Mouse (Mus musculus): ENCODE measurements around the gene H2-Ab1.

Gene H2-Ab1

DNA sequence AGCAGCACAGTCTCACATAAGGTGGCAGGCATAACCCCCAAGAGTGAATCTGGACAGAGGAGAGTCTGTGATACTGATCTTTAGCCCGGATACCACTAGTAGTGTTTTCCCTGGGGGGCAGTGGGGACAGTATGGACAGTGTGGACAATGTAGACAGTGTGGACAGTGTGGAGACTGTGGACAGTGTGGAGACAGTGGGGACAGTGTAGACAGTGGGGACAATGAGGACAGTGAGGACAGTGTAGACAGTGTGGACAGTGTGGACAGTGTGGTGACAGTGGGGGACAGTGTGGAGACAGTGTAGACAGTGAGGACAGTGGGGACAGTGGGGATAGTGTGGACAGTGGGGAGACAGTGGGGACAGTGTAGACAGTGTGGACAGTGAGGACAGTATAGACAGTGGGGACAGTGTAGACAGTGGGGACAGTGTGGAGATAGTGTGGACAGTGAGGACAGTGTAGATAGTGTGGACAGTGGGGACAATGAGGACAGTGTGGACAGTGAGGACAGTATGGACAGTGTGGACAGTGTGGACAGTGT, 23.1 kb downstream of the H2-Ab1 start:
- DNase-seq (ENCODE audit: extremely low read depth, low read depth, low spot score) = no peak

DNA sequence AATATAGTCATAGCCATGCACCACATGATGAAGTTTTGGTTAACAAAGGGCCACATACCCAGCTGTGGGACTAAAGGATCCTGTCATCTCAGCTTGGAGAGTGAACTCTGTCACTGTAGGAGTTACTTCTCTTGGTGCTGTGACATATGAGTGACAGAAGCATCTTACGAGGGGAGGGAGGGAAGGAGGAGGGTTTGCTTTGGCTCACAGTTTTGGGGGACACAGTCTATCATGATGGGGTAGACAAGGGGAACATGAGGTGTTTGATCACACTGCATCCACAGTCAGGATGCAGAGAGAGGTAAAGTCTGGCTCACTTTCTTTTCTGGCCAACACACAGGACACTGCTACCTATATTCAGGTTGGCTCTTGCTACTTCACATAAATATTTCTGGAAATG, 24.3 kb downstream of the H2-Ab1 start:
- DNase-seq (ENCODE audit: extremely low read depth, low read depth, low spot score) = no peak

GRCm38 (mm10) chr17:34285371-34285770, 27.9 kb downstream of the H2-Ab1 start:
- no peak for DNase-seq (ENCODE audit: extremely low read depth, low read depth, low spot score)

GRCm38 (mm10) chr17:34285848-34286247, 28.4 kb downstream of the H2-Ab1 start:
- DNase-seq (ENCODE audit: extremely low read depth, low read depth, low spot score) = no peak

DNA sequence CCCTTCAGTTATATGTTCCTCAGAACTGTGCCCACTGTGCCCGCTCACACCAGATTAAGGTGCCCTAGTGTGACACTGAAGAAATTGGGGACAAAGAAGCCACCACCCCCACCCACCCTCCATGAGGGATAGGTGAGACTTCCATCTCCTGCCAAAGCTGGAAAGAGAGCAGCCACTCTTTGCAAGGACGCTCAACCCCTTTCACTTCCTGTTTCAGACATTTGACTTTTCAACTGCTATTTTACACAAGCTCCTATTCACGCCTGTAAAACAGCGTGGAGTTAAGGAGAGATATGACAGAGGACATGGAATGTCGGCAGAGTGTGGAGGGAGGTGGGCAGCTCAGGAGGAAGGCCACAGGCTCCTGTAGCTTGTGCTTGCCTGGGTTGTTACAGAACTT, 29.0 kb downstream of the H2-Ab1 start:
- no peak for DNase-seq (ENCODE audit: extremely low read depth, low read depth, low spot score)

- no peak for DNase-seq (ENCODE audit: extremely low read depth, low read depth, low spot score)
Measured at GRCm38 (mm10) chr17:34286999-34287398, 29.5 kb downstream of the H2-Ab1 start.

DNA sequence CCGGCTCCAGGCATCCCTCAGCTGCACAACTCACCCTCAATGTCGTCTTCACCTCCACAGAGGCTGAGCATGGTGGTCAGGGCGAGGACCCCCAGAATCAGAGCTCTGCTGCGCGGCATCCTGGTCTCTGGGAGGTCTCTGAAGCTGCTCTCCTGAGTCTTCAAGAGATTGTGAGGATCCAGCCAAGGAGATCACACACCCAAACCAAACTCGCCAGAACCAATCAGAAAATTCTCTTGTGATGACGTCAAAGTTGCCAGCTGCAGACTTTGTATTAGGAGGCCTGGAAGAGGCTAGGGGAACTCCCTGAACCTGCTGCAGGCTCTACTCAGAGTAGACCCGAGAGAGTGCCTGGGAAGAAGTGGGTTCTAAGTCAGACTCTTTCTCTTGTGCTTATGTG, 30.2 kb downstream of the H2-Ab1 start, which contains the start of gene H2-Aa:
Gene H2-Aa, minus strand, starts transcription at position 176 of the 400 bp plus-strand sequence.
- DNase-seq (ENCODE audit: extremely low read depth, low read depth, low spot score) = no peak

- no peak for DNase-seq (ENCODE audit: extremely low read depth, low read depth, low spot score)
Measured at GRCm38 (mm10) chr17:34288131-34288530, 30.6 kb downstream of the H2-Ab1 start.

DNA sequence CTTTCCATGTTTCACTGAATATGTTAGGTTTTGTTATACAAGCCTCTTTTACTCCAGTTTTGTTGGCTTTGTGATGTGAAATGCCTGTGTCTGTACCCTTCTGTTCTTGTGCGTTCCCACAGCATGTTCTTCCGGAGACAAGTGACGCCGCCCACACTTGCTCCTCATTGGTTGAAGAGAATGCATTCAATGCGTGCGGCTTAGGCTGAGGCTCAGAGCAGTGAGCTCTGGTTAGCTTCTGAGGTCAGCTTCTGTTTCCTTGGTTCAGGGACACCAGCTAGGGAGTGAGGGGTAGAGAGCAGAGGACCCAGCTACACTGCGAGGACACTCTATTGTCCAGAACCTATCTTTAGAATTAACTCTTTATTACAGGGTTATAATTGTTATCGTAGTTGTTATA, 34.1 kb downstream of the H2-Ab1 start:
- DNase-seq (ENCODE audit: extremely low read depth, low read depth, low spot score) = no peak

DNA sequence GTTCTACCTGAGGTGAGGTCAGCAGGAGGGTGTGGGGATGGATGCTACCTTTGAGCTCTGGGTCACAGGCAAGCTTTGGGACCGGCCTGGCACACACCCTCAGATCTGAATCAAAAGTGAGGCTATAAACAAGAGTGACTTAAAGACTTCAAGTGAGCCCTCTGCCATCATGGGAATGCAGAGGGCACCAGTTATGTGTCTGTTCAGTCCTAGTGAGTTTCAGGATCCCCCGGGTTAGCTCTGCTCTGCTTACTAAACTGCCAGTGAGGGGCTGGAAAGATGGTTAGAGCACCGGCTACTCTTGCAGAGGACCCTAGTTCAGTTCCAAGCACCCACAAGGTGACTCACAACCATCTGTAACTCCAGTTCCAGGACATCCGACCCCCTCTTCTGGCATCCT, 35.1 kb downstream of the H2-Ab1 start:
- DNase-seq (ENCODE audit: extremely low read depth, low read depth, low spot score) = no peak

DNA sequence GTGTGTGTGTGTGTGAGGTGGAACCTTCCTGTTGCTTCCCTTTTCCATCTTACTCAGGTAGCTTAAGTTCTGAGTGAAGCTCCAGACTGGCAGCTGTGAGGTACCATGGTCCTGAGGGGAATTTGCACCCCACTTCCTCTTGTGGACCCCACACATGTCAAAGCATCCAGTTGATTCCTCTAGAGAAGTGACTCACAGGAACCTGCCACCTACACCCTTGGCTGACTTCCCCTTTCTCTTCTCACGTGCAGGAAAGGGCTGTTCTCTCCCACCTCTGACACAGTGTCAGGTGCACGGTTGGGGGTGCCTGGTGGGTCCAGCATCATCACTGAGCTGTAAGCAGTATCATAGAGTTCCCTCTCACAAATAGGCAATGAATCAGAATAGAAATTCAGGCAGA, 36.0 kb downstream of the H2-Ab1 start:
- no peak for DNase-seq (ENCODE audit: extremely low read depth, low read depth, low spot score)

DNA sequence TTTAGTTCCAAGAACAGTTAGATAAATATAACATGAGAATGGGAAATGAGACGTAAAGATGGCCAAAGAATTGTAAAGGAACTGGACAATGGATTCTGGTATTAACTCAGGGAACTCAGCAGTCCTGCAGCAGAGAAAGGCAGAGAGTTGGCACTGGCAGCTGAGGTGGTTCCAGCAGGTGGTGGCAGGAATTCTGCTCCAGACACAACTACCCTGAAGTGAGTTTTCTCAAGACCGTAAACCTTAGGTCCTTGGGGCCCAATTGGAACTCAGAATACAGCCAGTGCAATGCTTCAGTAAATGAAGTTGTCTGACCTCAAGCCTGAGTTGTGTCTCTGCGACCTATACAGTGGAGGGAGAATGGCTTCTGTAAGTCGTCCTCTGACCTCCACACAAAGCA, 36.8 kb downstream of the H2-Ab1 start:
- no peak for DNase-seq (ENCODE audit: extremely low read depth, low read depth, low spot score)

DNA sequence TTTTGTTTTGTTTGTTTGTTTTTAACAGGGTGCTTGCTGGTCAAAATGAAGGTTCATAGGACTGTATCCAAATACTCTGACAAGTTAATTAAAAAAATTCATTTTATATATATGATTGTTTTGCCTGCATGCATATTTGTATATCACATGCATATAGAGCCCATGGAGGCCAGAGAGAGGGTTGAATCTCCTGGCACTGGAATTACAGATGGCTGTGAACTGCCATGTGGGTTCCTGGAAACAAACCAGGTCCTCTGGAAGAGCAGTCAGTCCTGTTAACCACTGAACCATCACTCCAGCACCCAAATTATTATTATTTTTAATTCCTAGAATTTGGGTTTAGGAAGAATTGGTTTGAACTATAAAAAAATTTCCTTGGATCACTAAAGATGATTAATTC, 37.8 kb downstream of the H2-Ab1 start:
- DNase-seq (ENCODE audit: extremely low read depth, low read depth, low spot score) = no peak

DNA sequence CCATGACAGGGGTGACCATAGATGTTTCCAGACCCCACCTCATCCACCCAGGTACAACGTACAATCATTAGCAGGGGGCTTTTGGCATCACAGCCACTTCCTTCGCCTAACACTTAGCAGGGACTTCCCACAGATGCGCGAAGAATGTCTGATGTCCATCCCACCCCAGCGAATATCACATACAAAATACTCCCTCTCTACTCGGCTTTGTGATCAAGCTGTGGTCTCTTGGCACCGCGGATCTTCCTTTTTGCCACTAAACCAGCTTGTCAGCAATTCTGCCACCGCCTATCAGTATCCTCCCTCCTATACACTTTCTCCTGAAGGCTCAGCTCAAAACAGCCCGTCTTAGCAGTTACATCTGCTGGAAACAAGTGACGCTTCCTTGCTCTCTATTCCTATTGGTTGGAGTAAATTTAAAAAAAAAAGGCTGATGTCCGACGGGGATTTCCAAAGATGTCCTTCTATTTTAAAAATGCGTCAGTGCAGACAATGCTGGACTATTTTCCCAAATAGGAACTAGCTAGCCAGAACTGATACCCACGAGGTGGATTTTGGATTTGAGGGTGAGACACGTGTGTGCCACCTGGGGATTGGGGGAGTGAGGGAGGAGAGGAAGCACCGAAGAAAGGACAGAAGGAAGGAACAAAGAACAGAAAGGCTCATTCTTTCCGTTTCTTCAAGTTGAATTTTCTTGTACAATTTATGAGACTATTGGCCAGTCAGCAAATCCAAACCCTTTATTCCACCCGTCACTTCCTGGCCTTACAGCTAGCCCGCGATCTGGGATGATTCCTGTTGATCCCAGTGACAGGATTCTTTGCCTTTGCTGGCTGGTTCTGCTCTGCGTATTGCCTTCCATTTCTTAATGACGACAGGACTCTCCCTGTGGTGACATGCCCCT, 38.7 kb downstream of the H2-Ab1 start:
- no peak for DNase-seq (ENCODE audit: extremely low read depth, low read depth, low spot score)

GRCm38 (mm10) chr17:34299356-34299755, 41.9 kb downstream of the H2-Ab1 start:
- no peak for DNase-seq (ENCODE audit: extremely low read depth, low read depth, low spot score)

- no peak for DNase-seq (ENCODE audit: extremely low read depth, low read depth, low spot score)
Measured at GRCm38 (mm10) chr17:34300071-34300470, 42.6 kb downstream of the H2-Ab1 start.

DNA sequence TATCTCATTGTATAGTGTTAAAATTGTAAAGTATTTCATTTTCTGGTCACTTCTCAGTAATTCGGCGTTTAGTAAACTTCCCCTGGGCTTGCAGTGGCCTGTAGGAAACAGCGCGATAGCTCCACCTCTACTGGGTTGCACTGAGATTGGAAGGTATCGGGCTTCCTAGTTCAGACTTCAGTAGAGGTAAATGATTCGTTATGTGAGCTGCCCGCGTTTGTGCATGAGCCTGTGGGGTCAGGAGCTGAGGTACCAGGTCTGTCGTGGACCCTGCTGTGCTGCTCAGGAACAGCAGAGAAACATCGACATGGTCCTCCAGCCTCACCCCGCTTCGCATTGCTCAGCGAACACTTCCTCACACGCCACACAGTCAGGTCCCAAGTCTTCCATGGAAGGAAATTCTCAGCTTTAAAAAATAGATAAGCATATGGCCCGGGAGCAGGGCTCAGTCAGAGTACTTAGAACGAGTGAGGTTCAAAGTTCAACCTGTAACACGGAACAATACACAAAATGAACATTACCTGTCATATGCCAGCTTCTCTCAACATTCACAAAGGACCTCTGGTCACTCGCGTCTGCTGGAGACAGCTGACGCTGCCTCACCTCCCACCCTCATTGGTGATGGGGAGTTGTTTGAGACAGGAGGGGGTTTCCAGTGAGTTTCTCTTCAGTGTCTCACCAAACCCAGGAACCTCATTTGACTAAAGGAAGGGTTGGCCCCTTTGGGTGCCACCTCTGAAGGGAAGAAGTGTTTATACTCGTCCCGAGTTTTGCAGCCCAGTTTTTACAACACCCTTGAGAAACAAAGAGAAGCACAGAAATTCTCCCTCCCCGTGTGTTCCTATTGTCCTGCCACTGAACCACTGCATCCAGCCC, 43.4 kb downstream of the H2-Ab1 start:
- no peak for DNase-seq (ENCODE audit: extremely low read depth, low read depth, low spot score)

GRCm38 (mm10) chr17:34301670-34302190, 44.2 kb downstream of the H2-Ab1 start:
- DNase-seq (ENCODE audit: extremely low read depth, low read depth, low spot score) = no peak

GRCm38 (mm10) chr17:34303789-34304188, 46.3 kb downstream of the H2-Ab1 start:
- DNase-seq (ENCODE audit: extremely low read depth, low read depth, low spot score) = no peak

GRCm38 (mm10) chr17:34304751-34305150, 47.3 kb downstream of the H2-Ab1 start:
- no peak for DNase-seq (ENCODE audit: extremely low read depth, low read depth, low spot score)

DNA sequence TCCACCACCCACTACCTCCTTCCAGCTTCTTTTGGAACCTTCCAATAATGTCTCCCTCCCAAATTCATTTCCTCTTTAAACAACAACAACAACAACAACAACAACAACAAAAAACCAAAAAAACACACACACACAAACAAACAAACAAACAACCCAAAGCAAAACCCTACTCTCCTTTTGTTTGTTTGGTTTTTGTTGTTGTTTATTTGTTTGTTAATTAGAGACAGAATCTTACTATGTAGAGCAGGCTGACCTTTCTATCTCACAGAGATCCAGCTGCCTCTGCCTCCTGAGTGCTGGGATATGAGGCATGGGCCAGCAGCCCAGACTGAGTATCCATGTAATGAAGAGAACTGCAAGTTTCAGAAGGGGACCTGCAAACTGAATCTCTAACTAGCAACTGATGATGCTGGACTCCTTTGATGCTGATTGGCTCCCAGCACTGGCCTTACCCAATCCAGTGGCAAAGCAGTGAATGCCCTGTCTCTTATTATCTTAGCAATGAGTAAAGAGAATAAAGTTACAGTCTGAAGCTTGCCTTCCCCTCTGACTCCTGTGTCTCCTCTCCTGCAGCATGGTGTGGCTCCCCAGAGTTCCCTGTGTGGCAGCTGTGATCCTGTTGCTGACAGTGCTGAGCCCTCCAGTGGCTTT, 48.0 kb downstream of the H2-Ab1 start, which contains the start of gene H2-Eb1:
Gene H2-Eb1, plus strand, starts transcription at position 488 of the 651 bp plus-strand sequence.
- no peak for DNase-seq (ENCODE audit: extremely low read depth, low read depth, low spot score)
